Mouse (Mus musculus) limb, embryonic 14.5 days (tissue): ENCODE results near the gene Ccl7. TPM values are rescaled to one million over a fixed set of nuclear protein-coding genes. Genes with fewer than 3 reads are reported as not detected.

Source experiments
- ATAC-seq: fragments of 200-750 bp; cut with Nextera tagmentation; 2 replicates; pipeline ENCODE4 v1.8.0; 2017; ENCODE audit warnings: low read depth, moderate number of reproducible peaks, moderate TSS enrichment; ENCODE audit not compliant: low FRiP score
- DNase-seq: peaks from one replicate; pipeline ENCODE4 v3.0.0-alpha.2; 2015; ENCODE audit warnings: low spot score
- H3K27ac ChIP-seq: fragments of 300-500 bp; sonication (generic); replicated peaks from 2 replicates; pipeline ENCODE4 v1.5.1; 2014; ENCODE audit warnings: low read depth, mild to moderate bottlenecking, low read length, moderate library complexity, mixed read lengths
- H3K27me3 ChIP-seq: fragments of 300-500 bp; sonication (generic); 2 replicates; pipeline ENCODE4 v1.6.1; 2014; ENCODE audit warnings: low read length, mixed read lengths; ENCODE audit not compliant: control insufficient read depth, insufficient read depth
- H3K36me3 ChIP-seq: fragments of 300-500 bp; sonication (generic); 2 replicates; pipeline ENCODE4 v1.6.1; 2014; ENCODE audit warnings: mild to moderate bottlenecking, low read length, moderate library complexity, mixed read lengths; ENCODE audit not compliant: control insufficient read depth, insufficient read depth
- H3K4me1 ChIP-seq: fragments of 300-500 bp; sonication (generic); 2 replicates; pipeline ENCODE4 v1.6.1; 2014; ENCODE audit warnings: antibody characterized with exemption, low read length, mixed read lengths; ENCODE audit not compliant: control insufficient read depth, insufficient read depth
- H3K4me2 ChIP-seq: fragments of 300-500 bp; sonication (generic); replicated peaks from 2 replicates; pipeline ENCODE4 v1.6.1; 2014; ENCODE audit warnings: low read depth, mild to moderate bottlenecking, low read length, moderate library complexity; ENCODE audit not compliant: severe bottlenecking
- H3K4me3 ChIP-seq: fragments of 300-500 bp; sonication (generic); replicated peaks from 2 replicates; pipeline ENCODE4 v1.5.1; 2014; ENCODE audit warnings: low read length
- H3K9ac ChIP-seq: fragments of 300-500 bp; sonication (generic); 2 replicates; pipeline ENCODE4 v1.6.1; 2014; ENCODE audit warnings: mild to moderate bottlenecking, low read depth, low read length, moderate library complexity; ENCODE audit not compliant: severe bottlenecking
- H3K9me3 ChIP-seq: fragments of 300-500 bp; sonication (generic); 2 replicates; pipeline ENCODE4 v1.6.1; 2016; ENCODE audit warnings: low read length; ENCODE audit not compliant: control insufficient read depth
- POLR2A ChIP-seq: fragments of 200-500 bp; IDR thresholded peaks from 2 replicates; pipeline ENCODE4 v1.8.0; 2012; ENCODE audit warnings: inconsistent platforms, mild to moderate bottlenecking, moderate library complexity, borderline replicate concordance; ENCODE audit not compliant: insufficient read depth, insufficient read length; ENCODE audit errors: extremely low read depth
- WGBS: fragments of 180-500 bp; shearing (Covaris S2); extraction: QIAGEN DNeasy Blood & Tissue Kit; methylation state at CpG from one replicate; pipeline ENCODE4 v1.1.7; 2014; 5-methylcytosine and 5-hydroxymethylcytosine counted together
- polyA plus RNA-seq, 2 experiments: library from polyadenylated mRNA; depleted of rRNA in 1 of 2; stranded (reverse) in 1 of 2; unstranded in 1 of 2; fragments of >200 nt; fragmentation: Nextera tagmentation in 1 of 2; extraction: Ambion mirVana in 1 of 2; gene quantifications; 2 replicates each; pipeline versions ENCODE4 v1.2.1 to v1.2.3; 2012 to 2014

Ccl7 gene
- polyA plus RNA-seq, 2 experiments, result 1.5 to 4.3 TPM

DNA sequence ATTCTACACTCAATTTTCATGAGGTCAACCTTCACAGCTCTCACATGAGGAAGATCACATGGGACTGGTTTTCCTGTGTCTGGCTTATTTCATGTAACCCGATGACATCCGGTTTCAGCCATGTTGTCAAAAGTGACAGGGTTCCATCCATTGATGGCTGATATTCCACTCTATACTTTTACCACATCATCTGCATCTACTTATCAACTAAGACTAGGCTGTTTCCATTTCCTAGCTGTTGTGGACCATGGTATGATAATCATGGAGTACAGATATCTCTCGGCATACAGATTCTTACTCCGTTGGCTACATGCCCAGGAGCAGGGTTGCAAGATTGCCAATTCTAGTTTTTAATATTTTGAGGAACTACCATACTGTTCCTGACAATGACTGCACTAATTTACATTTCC, 3.8 kb upstream of the Ccl7 start:
- TF ChIP-seq POLR2A, result no peak
- Histone ChIP-seq H3K27me3 (no peaks in the 10 kb centered on the region), H3K4me2 (no peak overlapping the region), H3K4me1 (peaks cover 3% of the 10 kb centered on the region; the same call in 1 of the 2 replicates), H3K4me3 (no peak overlapping the region), H3K9me3 (no peaks in the 10 kb centered on the region), H3K27ac (no peak overlapping the region), H3K36me3 (no peaks in the 10 kb centered on the region), H3K9ac (no peak overlapping the region)
- 83% methylated on average over 4 of the region's 4 CpGs for WGBS
- DNase-seq (no peak), ATAC-seq (no peak)

DNA sequence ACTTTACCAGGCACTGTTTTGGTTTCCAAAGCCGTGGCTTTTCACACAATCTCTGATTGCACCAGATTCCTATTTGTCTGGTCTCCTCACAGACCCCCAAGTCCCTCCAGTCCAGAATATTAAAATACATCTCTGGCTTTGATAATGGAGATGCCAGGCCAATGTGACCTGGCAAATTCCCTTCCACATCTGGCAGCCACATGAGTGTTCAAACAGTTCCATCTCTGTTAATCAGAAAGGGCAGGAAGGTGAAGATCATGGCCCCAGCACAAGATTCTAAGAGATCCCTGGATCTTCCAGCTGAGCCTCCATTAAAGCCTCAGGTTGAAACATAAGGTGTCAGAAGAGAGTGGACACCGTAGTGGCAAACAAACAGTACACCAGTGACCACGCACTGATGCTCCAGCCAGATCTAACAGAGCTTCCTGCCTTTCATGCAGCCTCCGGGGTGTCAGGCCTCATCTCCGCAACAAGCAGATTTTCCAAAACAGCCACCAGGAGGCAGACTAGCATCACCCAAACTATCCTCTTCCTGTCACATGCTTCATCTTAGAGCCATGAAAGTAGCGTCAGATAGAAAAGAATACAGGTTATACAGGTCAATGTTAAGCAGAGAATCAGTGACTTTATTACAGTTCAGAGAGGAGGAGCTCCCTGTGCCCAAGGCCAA, 2.4 kb downstream of the Ccl7 start:
- WGBS, result 29% methylated on average over 6 of the region's 6 CpGs
- no peaks in the 10 kb centered on the region for H3K27me3 ChIP-seq

DNA sequence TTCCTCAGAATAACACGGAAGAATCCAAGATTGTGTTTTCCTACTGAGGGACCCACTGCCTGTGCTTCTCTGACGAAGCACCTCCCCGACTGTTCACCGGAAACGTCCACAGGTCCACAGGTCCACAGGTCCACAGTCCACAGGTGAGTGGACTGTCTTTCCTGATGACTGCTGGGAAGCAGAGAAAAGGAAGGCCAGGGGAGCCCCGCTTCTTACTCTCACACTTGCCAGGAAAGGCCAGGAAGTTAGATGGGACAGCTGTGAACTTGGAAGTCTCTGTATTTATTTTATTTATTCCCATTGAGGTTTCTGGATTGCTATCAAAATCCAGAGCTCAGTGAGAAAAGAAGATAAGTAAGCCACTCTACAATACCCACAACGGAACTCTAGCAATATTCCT, 8.3 kb downstream of the Ccl7 start:
- no peak overlapping the region for H3K4me2 ChIP-seq
- H3K4me1 ChIP-seq, result no peaks in the 10 kb centered on the region
- no peak for TF ChIP-seq POLR2A
- WGBS, result 90% methylated on average over 7 of the region's 7 CpGs
- no peak overlapping the region for H3K27ac ChIP-seq
- DNase-seq, result no peak
- H3K9ac ChIP-seq, result no peak overlapping the region
- no peaks in the 10 kb centered on the region for H3K9me3 ChIP-seq
- no peaks in the 10 kb centered on the region for H3K36me3 ChIP-seq
- no peak for ATAC-seq
- H3K4me3 ChIP-seq, result no peak overlapping the region
- H3K27me3 ChIP-seq, result no peaks in the 10 kb centered on the region

More for the DNA sequence above, 2.4 kb downstream of the Ccl7 start:
- no peak for TF ChIP-seq POLR2A
- DNase-seq, result peak; percentile 57
- Histone ChIP-seq H3K4me1 (peaks cover 3% of the 10 kb centered on the region; the same call in 1 of the 2 replicates), H3K27ac (no peak overlapping the region), H3K9ac (no peak overlapping the region), H3K36me3 (no peaks in the 10 kb centered on the region), H3K4me2 (no peak overlapping the region), H3K4me3 (no peak overlapping the region), H3K9me3 (no peaks in the 10 kb centered on the region)
- no peak for ATAC-seq

DNA sequence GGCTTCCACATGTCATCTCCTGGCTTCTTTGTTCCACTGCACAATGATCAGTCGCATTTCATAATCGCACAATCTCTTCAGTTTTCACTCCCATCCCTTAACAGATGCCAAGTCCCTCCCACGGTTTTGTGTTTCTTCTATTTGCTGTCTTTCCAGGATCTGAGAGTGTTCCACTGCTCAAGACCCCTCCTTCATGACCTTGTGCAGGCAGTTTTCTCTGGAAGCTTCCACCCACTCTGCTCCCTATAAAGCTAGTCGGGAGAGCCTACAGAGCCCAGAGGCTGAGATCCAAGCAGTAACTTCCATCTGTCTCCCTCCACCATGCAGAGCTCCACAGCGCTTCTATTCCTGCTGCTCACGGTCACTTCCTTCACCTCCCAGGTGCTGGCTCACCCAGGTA, 12.1 kb downstream of the Ccl7 start, which contains the start of gene Ccl11:
TSS of gene Ccl11 (plus strand) at position 178 of the 400 bp plus-strand sequence.
- Histone ChIP-seq H3K27me3 (no peaks in the 10 kb centered on the region), H3K27ac (no peak within 1 kb of the TSS), H3K36me3 (no peaks in the 10 kb centered on the region), H3K4me1 (no peaks in the 10 kb centered on the region), H3K4me2 (no peak within 1 kb of the TSS), H3K9ac (no peak within 1 kb of the TSS), H3K4me3 (no peak within 1 kb of the TSS), H3K9me3 (no peaks in the 10 kb centered on the region)
- ATAC-seq (no peak), DNase-seq (no peak)
- TF ChIP-seq POLR2A, result no peak
- 75% methylated on average over 6 of the region's 6 CpGs for WGBS

DNA sequence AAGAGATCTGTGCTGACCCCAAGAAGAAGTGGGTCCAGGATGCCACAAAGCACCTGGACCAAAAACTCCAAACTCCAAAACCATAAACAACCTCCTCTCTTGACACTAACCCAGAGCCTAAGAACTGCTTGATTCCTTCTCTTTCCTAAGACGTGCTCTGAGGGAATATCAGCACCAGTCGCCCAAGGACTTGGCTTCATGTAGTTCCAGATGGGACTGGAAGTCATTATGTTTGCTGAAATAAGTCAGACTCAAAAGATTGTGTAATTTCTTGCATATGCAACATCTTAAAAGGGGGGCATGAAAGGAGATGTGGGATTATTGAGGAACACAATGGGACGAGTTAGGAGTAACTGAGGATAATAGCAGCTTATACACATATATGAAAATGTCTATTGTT, 16.7 kb downstream of the Ccl7 start:
- Histone ChIP-seq H3K4me3 (no peak overlapping the region), H3K4me2 (no peak overlapping the region), H3K27me3 (no peaks in the 10 kb centered on the region), H3K36me3 (no peaks in the 10 kb centered on the region), H3K4me1 (no peaks in the 10 kb centered on the region), H3K9ac (no peak overlapping the region), H3K27ac (no peak overlapping the region), H3K9me3 (no peaks in the 10 kb centered on the region)
- DNase-seq (no peak), ATAC-seq (no peak)
- whole genome bisulfite sequencing, result 57% methylated on average over 3 of the region's 3 CpGs
- no peak for TF ChIP-seq POLR2A
